Mouse (Mus musculus): ENCODE results near the gene Slc30a9. TPM values are rescaled to one million over a fixed set of nuclear protein-coding genes. Genes with fewer than 3 reads are reported as not detected.
A peak's percentile ranks its signal among the peaks of the same experiment; 100 is the strongest.

Gene Slc30a9
- polyA plus RNA-seq, 1 experiment from 2014 or later, result 55.4 TPM

- Histone ChIP-seq H3K4me2 (ENCODE audit: low read depth, low read length) (no peak overlapping the region), H3K27ac (ENCODE audit: low read depth) (no peak overlapping the region), H3K27me3 (ENCODE audit: insufficient read depth, low read length) (no peaks in the 10 kb centered on the region), H3K4me3 (ENCODE audit: low read depth, low read length) (no peak overlapping the region), H3K36me3 (replicated peaks; ENCODE audit: insufficient read depth, low read length) (peaks cover 21% of the 10 kb centered on the region), H3K4me1 (ENCODE audit: insufficient read depth) (peaks cover 14% of the 10 kb centered on the region), H3K9me3 (ENCODE audit: low read length) (no peaks in the 10 kb centered on the region), H3K9ac (replicated peaks) (no peak overlapping the region)
- ATAC-seq, result no peak
- no peak for DNase-seq
- TF ChIP-seq EP300 (IDR thresholded peaks at IDR 0.05; ENCODE audit: low read depth) (no peak), CTCF (IDR thresholded peaks at IDR 0.05; ENCODE audit: low read depth) (no peak)
- 87% methylated on average over 1 of the region's 1 CpGs for WGBS (ENCODE audit: insufficient replicate concordance)
Measured at GRCm38 (mm10) chr5:67296171-67296570, 10.6 kb upstream of the Slc30a9 start.

- DNase-seq (no peak), ATAC-seq (no peak)
- Histone ChIP-seq H3K4me3 (ENCODE audit: low read depth, low read length) (no peak overlapping the region), H3K9ac (replicated peaks) (no peak overlapping the region), H3K4me2 (ENCODE audit: low read depth, low read length) (no peak overlapping the region), H3K36me3 (replicated peaks; ENCODE audit: insufficient read depth, low read length) (peaks cover 12% of the 10 kb centered on the region), H3K9me3 (ENCODE audit: low read length) (no peaks in the 10 kb centered on the region), H3K27me3 (ENCODE audit: insufficient read depth, low read length) (no peaks in the 10 kb centered on the region), H3K27ac (ENCODE audit: low read depth) (0 out of 2 replicates have a peak overlapping the region, but pooled peaks have one; percentile 18), H3K4me1 (ENCODE audit: insufficient read depth) (peaks cover 15% of the 10 kb centered on the region)
- TF ChIP-seq CTCF (IDR thresholded peaks at IDR 0.05; ENCODE audit: low read depth), result no peak
- no peak for TF ChIP-seq EP300 (IDR thresholded peaks at IDR 0.05; ENCODE audit: low read depth)
- 75% methylated on average over 5 of the region's 5 CpGs for WGBS (ENCODE audit: insufficient replicate concordance)
Measured at GRCm38 (mm10) chr5:67297026-67297813, 9.5 kb upstream of the Slc30a9 start.

GRCm38 (mm10) chr5:67299847-67300412, 6.8 kb upstream of the Slc30a9 start:
- no peak overlapping the region for H3K4me2 ChIP-seq (ENCODE audit: low read depth, low read length)
- peaks cover 4% of the 10 kb centered on the region; the same call in 1 of the 2 replicates for H3K36me3 ChIP-seq (replicated peaks; ENCODE audit: insufficient read depth, low read length)
- no peaks in the 10 kb centered on the region for H3K9me3 ChIP-seq (ENCODE audit: low read length)
- peaks cover 19% of the 10 kb centered on the region for H3K4me1 ChIP-seq (ENCODE audit: insufficient read depth)
- TF ChIP-seq CTCF (IDR thresholded peaks at IDR 0.05; ENCODE audit: low read depth) (no peak), EP300 (IDR thresholded peaks at IDR 0.05; ENCODE audit: low read depth) (no peak)
- no peak overlapping the region for H3K4me3 ChIP-seq (ENCODE audit: low read depth, low read length)
- H3K27ac ChIP-seq (ENCODE audit: low read depth), result peak overlapping the region; percentile 80
- no peak for DNase-seq
- ATAC-seq, result peak; percentile 64; the same call in 1 of the 2 replicates
- no peaks in the 10 kb centered on the region for H3K27me3 ChIP-seq (ENCODE audit: insufficient read depth, low read length)
- no peak overlapping the region for H3K9ac ChIP-seq (replicated peaks)
- WGBS (ENCODE audit: insufficient replicate concordance), result 68% methylated on average over 6 of the region's 6 CpGs

GRCm38 (mm10) chr5:67300926-67301597, 5.7 kb upstream of the Slc30a9 start:
- DNase-seq (no peak), ATAC-seq (0 out of 2 replicates have a peak, but pooled peaks have one; percentile 27)
- Histone ChIP-seq H3K4me1 (ENCODE audit: insufficient read depth) (peaks cover 18% of the 10 kb centered on the region), H3K9me3 (ENCODE audit: low read length) (no peaks in the 10 kb centered on the region), H3K9ac (replicated peaks) (no peak overlapping the region), H3K4me3 (ENCODE audit: low read depth, low read length) (no peak overlapping the region), H3K27ac (ENCODE audit: low read depth) (peak overlapping the region; percentile 80), H3K4me2 (ENCODE audit: low read depth, low read length) (no peak overlapping the region), H3K36me3 (replicated peaks; ENCODE audit: insufficient read depth, low read length) (no peaks in the 10 kb centered on the region), H3K27me3 (ENCODE audit: insufficient read depth, low read length) (no peaks in the 10 kb centered on the region)
- TF ChIP-seq EP300 (IDR thresholded peaks at IDR 0.05; ENCODE audit: low read depth) (no peak), CTCF (IDR thresholded peaks at IDR 0.05; ENCODE audit: low read depth) (no peak)
- 78% methylated on average over 8 of the region's 8 CpGs for WGBS (ENCODE audit: insufficient replicate concordance)

GRCm38 (mm10) chr5:67301722-67302331, 4.9 kb upstream of the Slc30a9 start:
- no peak for DNase-seq
- H3K9me3 ChIP-seq (ENCODE audit: low read length), result no peaks in the 10 kb centered on the region
- no peak overlapping the region for H3K27ac ChIP-seq (ENCODE audit: low read depth)
- 50% methylated on average over 5 of the region's 8 CpGs for WGBS (ENCODE audit: insufficient replicate concordance)
- no peak for ATAC-seq
- H3K9ac ChIP-seq (replicated peaks), result no peak overlapping the region
- H3K4me2 ChIP-seq (ENCODE audit: low read depth, low read length), result no peak overlapping the region
- no peaks in the 10 kb centered on the region for H3K27me3 ChIP-seq (ENCODE audit: insufficient read depth, low read length)
- no peak for TF ChIP-seq EP300 (IDR thresholded peaks at IDR 0.05; ENCODE audit: low read depth)
- no peak for TF ChIP-seq CTCF (IDR thresholded peaks at IDR 0.05; ENCODE audit: low read depth)
- no peaks in the 10 kb centered on the region for H3K36me3 ChIP-seq (replicated peaks; ENCODE audit: insufficient read depth, low read length)
- no peak overlapping the region for H3K4me3 ChIP-seq (ENCODE audit: low read depth, low read length)
- peaks cover 18% of the 10 kb centered on the region for H3K4me1 ChIP-seq (ENCODE audit: insufficient read depth)

GRCm38 (mm10) chr5:67303816-67304215, 2.9 kb upstream of the Slc30a9 start:
- Histone ChIP-seq H3K4me3 (ENCODE audit: low read depth, low read length) (no peak overlapping the region), H3K36me3 (replicated peaks; ENCODE audit: insufficient read depth, low read length) (no peaks in the 10 kb centered on the region), H3K27me3 (ENCODE audit: insufficient read depth, low read length) (no peaks in the 10 kb centered on the region), H3K4me2 (ENCODE audit: low read depth, low read length) (no peak overlapping the region), H3K4me1 (ENCODE audit: insufficient read depth) (peaks cover 21% of the 10 kb centered on the region), H3K9ac (replicated peaks) (no peak overlapping the region), H3K27ac (ENCODE audit: low read depth) (no peak overlapping the region), H3K9me3 (ENCODE audit: low read length) (no peaks in the 10 kb centered on the region)
- ATAC-seq (no peak), DNase-seq (no peak)
- WGBS (ENCODE audit: insufficient replicate concordance), result 62% methylated on average over 1 of the region's 1 CpGs
- TF ChIP-seq CTCF (IDR thresholded peaks at IDR 0.05; ENCODE audit: low read depth), result no peak
- no peak for TF ChIP-seq EP300 (IDR thresholded peaks at IDR 0.05; ENCODE audit: low read depth)

All from liver, postnatal 0 days (tissue).